Comparison of ENCODE assay signal across 28 mouse cellular contexts in the genomic region with DNA sequence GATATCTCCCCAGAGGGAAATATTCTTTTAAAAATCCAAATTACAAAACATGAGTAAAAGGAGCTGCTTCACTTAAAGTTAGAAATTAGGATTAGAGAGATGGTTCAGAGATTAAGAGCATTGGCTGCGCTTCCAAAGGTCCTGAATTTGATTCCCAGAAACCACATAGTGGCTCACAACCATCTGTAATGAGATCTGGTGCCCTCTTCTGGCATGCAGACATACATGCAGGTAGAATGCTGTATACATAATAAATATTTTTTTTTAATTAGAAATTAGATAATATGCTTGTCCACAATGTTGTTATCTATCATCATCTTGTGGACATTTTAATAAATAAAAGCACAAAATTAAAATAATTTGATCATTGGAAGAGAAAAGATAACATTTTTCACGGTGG. TPM values are rescaled to one million over a fixed set of nuclear protein-coding genes. Genes with fewer than 3 reads are reported as not detected.
A peak's percentile ranks its signal among the peaks of the same experiment; 100 is the strongest.
DNase-seq lines count a peak whose midpoint lies in the region; ATAC-seq and TF ChIP-seq lines count a peak whose summit lies in the region.
"Had no signal": no experiment of that assay in that cellular context is flagged by ENCODE, and none has a peak within 500 bp of the region (broad histone marks: within the 10 kb centered on the region; RNA-seq: fewer than 3 reads in every experiment).

No protein-coding gene starts in this region.

- TF ChIP-seq RAD21 in MEL (IDR thresholded peaks at IDR 0.05; ENCODE audit: low read depth, low read length): peak; percentile 49

- TF ChIP-seq CTCF in forebrain, postnatal 0 days (IDR thresholded peaks at IDR 0.05; ENCODE audit: low read depth): peak; percentile 30; the same call in 1 of the 2 replicates
- TF ChIP-seq CTCF in layer of hippocampus, adult 2 months (conservative IDR thresholded peaks at IDR 0.05): peak; percentile 69
- peak; percentile 34 to 53 (median 42); a peak in 5 of 6 replicates for TF ChIP-seq CTCF in MEL (IDR thresholded peaks at IDR 0.05 in 2 of 3, conservative IDR thresholded peaks at IDR 0.05 in 1 of 3; ENCODE audit: control insufficient read depth in 1 of 3, insufficient read depth in 1 of 3, low read depth in 2 of 3, low read length in 3 of 3, poor library complexity in 1 of 3, severe bottlenecking in 1 of 3)

- ATAC-seq in forebrain, postnatal 0 days: no peak
- no peak for ATAC-seq in megakaryocyte progenitor cell, adult 5-6 weeks (replicated peaks; ENCODE audit: poor library complexity)
- ATAC-seq: forebrain, embryonic 15.5 days; intestine, embryonic 15.5 days had no signal

- no peaks in the 10 kb centered on the region for H3K4me1 ChIP-seq in forebrain, postnatal 0 days (ENCODE audit: insufficient read depth)
- H3K4me1 ChIP-seq in forebrain, embryonic 10.5 days: peaks cover 50% of the 10 kb centered on the region
- H3K4me1 ChIP-seq in MEL (ENCODE audit: control insufficient read depth in 1 of 2, insufficient read depth in 2 of 2, low read length in 2 of 2): peaks cover 12% of the 10 kb centered on the region in 2 experiments
- H3K4me1 ChIP-seq: intestine, embryonic 15.5 days; limb, embryonic 15.5 days; lung, embryonic 15.5 days had no signal

- no peaks in the 10 kb centered on the region for H3K9me3 ChIP-seq in forebrain, postnatal 0 days (ENCODE audit: low read length)
- no peaks in the 10 kb centered on the region for H3K9me3 ChIP-seq in forebrain, embryonic 10.5 days
- H3K9me3 ChIP-seq in MEL (replicated peaks; ENCODE audit: insufficient read depth, low read length): no peaks in the 10 kb centered on the region
- H3K9me3 ChIP-seq: forebrain, embryonic 15.5 days; heart, embryonic 15.5 days; intestine, embryonic 15.5 days; limb, embryonic 15.5 days; lung, embryonic 15.5 days; midbrain, embryonic 10.5 days; neural tube, embryonic 15.5 days had no signal

- no peak overlapping the region for H3K4me2 ChIP-seq in forebrain, postnatal 0 days (ENCODE audit: low read depth)
- H3K4me2 ChIP-seq: forebrain, embryonic 15.5 days; heart, embryonic 15.5 days; intestine, embryonic 15.5 days; limb, embryonic 15.5 days; lung, embryonic 15.5 days; neural tube, embryonic 15.5 days had no signal

- no peaks in the 10 kb centered on the region for H3K79me2 ChIP-seq in MEL (ENCODE audit: control insufficient read depth, insufficient read depth, low read length, poor library complexity)

- H3K27me3 ChIP-seq in forebrain, postnatal 0 days (ENCODE audit: insufficient read depth, low read length): no peaks in the 10 kb centered on the region
- H3K27me3 ChIP-seq in forebrain, embryonic 10.5 days (ENCODE audit: poor library complexity, severe bottlenecking): no peaks in the 10 kb centered on the region
- H3K27me3 ChIP-seq in MEL (ENCODE audit: control insufficient read depth in 1 of 2, insufficient read depth in 2 of 2, low read length in 2 of 2): peaks cover 0 to 1% of the 10 kb centered on the region in 2 experiments; a peak in 1 of 4 replicates
- H3K27me3 ChIP-seq: forebrain, embryonic 15.5 days; heart, embryonic 15.5 days; intestine, embryonic 15.5 days; limb, embryonic 15.5 days; lung, embryonic 15.5 days; neural tube, embryonic 15.5 days had no signal

- H3K9ac ChIP-seq in forebrain, postnatal 0 days: no peak overlapping the region
- H3K9ac ChIP-seq in MEL (ENCODE audit: control insufficient read depth, low read depth, low read length, poor library complexity, severe bottlenecking): no peak overlapping the region
- H3K9ac ChIP-seq: forebrain, embryonic 15.5 days; heart, embryonic 15.5 days; intestine, embryonic 15.5 days; limb, embryonic 15.5 days; lung, embryonic 15.5 days; neural tube, embryonic 15.5 days had no signal

- no peak for DNase-seq in forebrain, postnatal 0 days
- DNase-seq in forebrain, embryonic 10.5 days (ENCODE audit: extremely low spot score, low spot score): no peak
- DNase-seq in layer of hippocampus, adult 2 months (ENCODE audit: low spot score in 2 of 2): no peak
- DNase-seq in layer of hippocampus, adult 8-10 months (ENCODE audit: low spot score in 2 of 2): no peak
- peak; percentile 25 for DNase-seq in 3T3-L1 (ENCODE audit: low read depth, low spot score)
- DNase-seq in MEL (ENCODE audit: low read depth, low spot score): peak; percentile 16
- no peak for DNase-seq in frontal cortex, postnatal 36 days (ENCODE audit: low spot score in 2 of 2)
- DNase-seq: adrenal gland, postnatal 10 days; cerebellum, adult 11-12 months; cerebellum, postnatal 36 days; kidney, postnatal 10 days; retina, postnatal 1 day had no signal

- no peak overlapping the region for H3K27ac ChIP-seq in forebrain, postnatal 0 days (ENCODE audit: low read depth, low read length)
- H3K27ac ChIP-seq in forebrain, embryonic 10.5 days: no peak overlapping the region
- H3K27ac ChIP-seq in layer of hippocampus, adult 2 months: no peak overlapping the region
- no peak overlapping the region for H3K27ac ChIP-seq in MEL (ENCODE audit: control insufficient read depth, low read depth, low read length)
- H3K27ac ChIP-seq: forebrain, embryonic 15.5 days; heart, embryonic 15.5 days; intestine, embryonic 15.5 days; limb, embryonic 15.5 days; lung, embryonic 15.5 days; midbrain, embryonic 10.5 days; neural tube, embryonic 15.5 days had no signal

- no peaks in the 10 kb centered on the region for H3K36me3 ChIP-seq in forebrain, postnatal 0 days (ENCODE audit: insufficient read depth)
- no peaks in the 10 kb centered on the region for H3K36me3 ChIP-seq in forebrain, embryonic 10.5 days (replicated peaks)
- H3K36me3 ChIP-seq in MEL (ENCODE audit: control insufficient read depth in 1 of 2, insufficient read depth in 2 of 2, low read length in 2 of 2): peaks cover 0 to 12% of the 10 kb centered on the region in 2 experiments; a peak in 2 of 4 replicates
- H3K36me3 ChIP-seq: forebrain, embryonic 15.5 days; heart, embryonic 15.5 days; intestine, embryonic 15.5 days; limb, embryonic 15.5 days; lung, embryonic 15.5 days; midbrain, embryonic 10.5 days; neural tube, embryonic 15.5 days had no signal

- TF ChIP-seq POLR2A in MEL (IDR thresholded peaks at IDR 0.05; ENCODE audit: control insufficient read depth in 1 of 2, insufficient read depth in 1 of 2, low read depth in 1 of 2, low read length in 2 of 2, poor library complexity in 1 of 2): no peak

- WGBS in forebrain, postnatal 0 days: 91% methylated on average over 2 of the region's 2 CpGs
- 79% methylated on average over 2 of the region's 2 CpGs for WGBS in forebrain, embryonic 10.5 days

- TF ChIP-seq EP300 in MEL (IDR thresholded peaks at IDR 0.05; ENCODE audit: low read depth in 1 of 2, low read length in 2 of 2): no peak

- H3K4me3 ChIP-seq in forebrain, postnatal 0 days (ENCODE audit: low read depth, low read length): no peak overlapping the region
- H3K4me3 ChIP-seq in forebrain, embryonic 10.5 days: no peak overlapping the region
- H3K4me3 ChIP-seq in layer of hippocampus, adult 2 months: no peak overlapping the region
- H3K4me3 ChIP-seq in MEL (ENCODE audit: control insufficient read depth in 1 of 2, insufficient read depth in 1 of 2, low read depth in 2 of 2, low read length in 2 of 2): no peak overlapping the region
- H3K4me3 ChIP-seq: erythroblast, embryonic 14.5 days; forebrain, embryonic 15.5 days; heart, embryonic 15.5 days; intestine, embryonic 15.5 days; limb, embryonic 15.5 days; lung, embryonic 15.5 days; midbrain, embryonic 10.5 days; neural tube, embryonic 15.5 days had no signal

TF ChIP-seq in MEL, 35 proteins besides CTCF, POLR2A, EP300 and RAD21:
- TF ChIP-seq ZNF384 (IDR thresholded peaks at IDR 0.05; ENCODE audit: low read depth, low read length) (0 out of 2 replicates have a peak, but pooled peaks have one; percentile 30), ZC3H11A (IDR thresholded peaks at IDR 0.05; ENCODE audit: low read depth, low read length) (peak; percentile 48), SMC3 (IDR thresholded peaks at IDR 0.05; ENCODE audit: low read depth, low read length) (peak; percentile 67), RCOR1 (IDR thresholded peaks at IDR 0.05; ENCODE audit: low read depth, low read length) (no peak)

RNA-seq across cellular contexts. Expression of a gene that starts 32.1 kb away (rescaled TPM):
- total RNA-seq in forebrain, postnatal 0 days (2014; rRNA removed): 52.9 and 76.9 TPM in 2 replicates
- polyA plus RNA-seq in forebrain, postnatal 0 days (2015; fragmentation: Nextera tagmentation; extraction: Ambion mirVana): 51.6 and 59.4 TPM in 2 replicates
- 55.2 and 59.0 TPM in 2 replicates for polyA plus RNA-seq in forebrain, embryonic 10.5 days (2016; fragmentation: Nextera tagmentation; extraction: Ambion mirVana)
- 10 to 100 TPM; 52.1 to 54.9 TPM for total RNA-seq in layer of hippocampus, adult 2 months (2021)
- total RNA-seq in layer of hippocampus, adult 8-10 months (2022): 10 to 100 TPM; 50.0 to 56.6 (median 53.4) TPM
- 43.3 TPM in 2 replicates for total RNA-seq in MEL (2012; rRNA removed)
- polyA plus RNA-seq in MEL (2012; ENCODE audit: insufficient read depth in 1 of 2, insufficient read length in 2 of 2, low read depth in 1 of 2, low replicate concordance in 2 of 2, missing spikeins in 1 of 2): 100 to 1,000 TPM in 1 of 2 experiments, not detected in 1; 143 TPM
- 49.6 and 56.2 TPM in 2 replicates for total RNA-seq in megakaryocyte progenitor cell, adult 5-6 weeks (2015)
- total RNA-seq in megakaryocyte progenitor cell, adult 5-6 weeks (2017): 37.0 and 37.9 TPM in 2 replicates

RNA-seq across cellular contexts. Expression of a gene that starts 43.8 kb away (rescaled TPM):
- not detected in 2 replicates for total RNA-seq in forebrain, postnatal 0 days (2014; rRNA removed)
- 0.18 TPM in 1 of 2 replicates, not detected in the other for polyA plus RNA-seq in forebrain, postnatal 0 days (2015; fragmentation: Nextera tagmentation; extraction: Ambion mirVana)
- polyA plus RNA-seq in forebrain, embryonic 10.5 days (2016; fragmentation: Nextera tagmentation; extraction: Ambion mirVana): not detected in 2 replicates
- total RNA-seq in layer of hippocampus, adult 2 months (2021): not detected
- total RNA-seq in layer of hippocampus, adult 8-10 months (2022): not detected
- not detected in 2 replicates for total RNA-seq in MEL (2012; rRNA removed)
- not detected for polyA plus RNA-seq in MEL (2012; ENCODE audit: insufficient read depth in 1 of 2, insufficient read length in 2 of 2, low read depth in 1 of 2, low replicate concordance in 2 of 2, missing spikeins in 1 of 2)
- not detected in 2 replicates for total RNA-seq in megakaryocyte progenitor cell, adult 5-6 weeks (2015)
- not detected in 2 replicates for total RNA-seq in megakaryocyte progenitor cell, adult 5-6 weeks (2017)
- total RNA-seq: adrenal gland, postnatal 10 days; gastrocnemius, adult 18-20 months; layer of hippocampus, postnatal 10 days; left cerebral cortex, postnatal 14 days had no signal
- polyA plus RNA-seq: C2C12; embryonic facial prominence, embryonic 11.5 days; erythroblast, embryonic 14.5 days; forebrain, embryonic 15.5 days; hindbrain, embryonic 11.5 days; intestine, embryonic 15.5 days; limb, embryonic 15.5 days; lung, embryonic 15.5 days; midbrain, embryonic 10.5 days; neural tube, embryonic 15.5 days; urinary bladder, adult 2 months had no signal

Comparison
In these comparisons a context has a peak if more than half of its experiments do, and no peak if none do; other contexts are left out.
1. DNase-seq: peak in 3T3-L1 (single experiment) and MEL (single experiment); none in forebrain, postnatal 0 days (single experiment), forebrain, embryonic 10.5 days (single experiment), layer of hippocampus, adult 2 months (0 of 2), layer of hippocampus, adult 8-10 months (0 of 2) and frontal cortex, postnatal 36 days (0 of 2).
2. Peak in every context shown above with its lines, with median percentiles within 50 percentile points of each other: CTCF ChIP-seq.